Mouse (Mus musculus): ENCODE results near the gene Gm35549. TPM values are rescaled to one million over a fixed set of nuclear protein-coding genes. Genes with fewer than 3 reads are reported as not detected.

Gm35549 gene
- polyA plus RNA-seq, 1 experiment from 2014 or later, result not detected

GRCm38 (mm10) chr9:122826743-122827142 lies 17.1 kb downstream of the Gm35549 start:
- WGBS (ENCODE audit: insufficient replicate concordance), result 66% methylated on average over 4 of the region's 4 CpGs
- Histone ChIP-seq H3K9ac (no peak overlapping the region), H3K4me2 (no peak overlapping the region), H3K36me3 (replicated peaks) (peaks cover 15% of the 10 kb centered on the region), H3K27me3 (no peaks in the 10 kb centered on the region), H3K4me1 (replicated peaks) (no peaks in the 10 kb centered on the region), H3K4me3 (replicated peaks) (no peak overlapping the region), H3K9me3 (replicated peaks) (no peaks in the 10 kb centered on the region), H3K27ac (replicated peaks) (no peak overlapping the region)
- ATAC-seq (ENCODE audit: insufficient read depth), result no peak

GRCm38 (mm10) chr9:122823374-122824017 lies 20.3 kb downstream of the Gm35549 start:
- Histone ChIP-seq H3K36me3 (replicated peaks) (peaks cover 20% of the 10 kb centered on the region), H3K27me3 (no peaks in the 10 kb centered on the region), H3K4me1 (replicated peaks) (no peaks in the 10 kb centered on the region), H3K27ac (replicated peaks) (no peak overlapping the region), H3K9me3 (replicated peaks) (no peaks in the 10 kb centered on the region), H3K9ac (no peak overlapping the region), H3K4me3 (replicated peaks) (no peak overlapping the region), H3K4me2 (no peak overlapping the region)
- WGBS (ENCODE audit: insufficient replicate concordance), result 64% methylated on average over 5 of the region's 5 CpGs
- ATAC-seq (ENCODE audit: insufficient read depth), result no peak

DNA sequence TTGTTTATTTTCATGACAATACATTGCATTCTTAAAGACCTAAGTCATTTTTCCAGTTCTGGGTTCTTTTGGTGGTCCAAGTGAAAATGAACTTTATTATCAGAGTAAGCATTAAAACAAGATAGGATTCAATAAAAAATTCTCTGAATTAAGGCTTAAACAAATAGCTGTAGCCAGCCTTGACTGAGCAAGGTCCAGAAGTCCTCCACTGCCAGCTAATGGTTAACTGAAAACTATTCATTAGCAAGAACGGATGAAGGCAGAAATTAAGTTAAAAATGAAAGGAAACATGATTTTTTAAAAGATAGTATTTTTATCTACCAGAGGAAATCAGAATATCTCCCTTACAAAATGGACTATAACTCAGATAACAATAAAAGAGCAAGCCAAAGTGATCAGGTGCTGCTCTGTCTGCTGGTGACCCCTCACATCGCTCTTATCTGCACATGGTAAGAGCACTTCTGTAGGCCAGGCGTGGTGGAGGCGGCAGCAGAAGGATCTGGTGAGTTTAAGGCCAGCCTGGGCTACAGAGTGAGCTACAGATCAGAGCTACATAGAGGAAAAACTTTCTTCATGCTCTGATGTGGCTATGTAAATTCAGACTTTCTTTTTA lies 28.5 kb downstream of the Gm35549 start:
- Histone ChIP-seq H3K4me3 (replicated peaks) (no peak overlapping the region), H3K4me2 (no peak overlapping the region), H3K9me3 (replicated peaks) (no peaks in the 10 kb centered on the region), H3K9ac (no peak overlapping the region), H3K36me3 (replicated peaks) (peaks cover 3% of the 10 kb centered on the region; the same call in 1 of the 2 replicates), H3K4me1 (replicated peaks) (no peaks in the 10 kb centered on the region), H3K27me3 (no peaks in the 10 kb centered on the region), H3K27ac (replicated peaks) (no peak overlapping the region)
- no peak for ATAC-seq (ENCODE audit: insufficient read depth)
- 40% methylated on average over 4 of the region's 4 CpGs for WGBS (ENCODE audit: insufficient replicate concordance)

DNA sequence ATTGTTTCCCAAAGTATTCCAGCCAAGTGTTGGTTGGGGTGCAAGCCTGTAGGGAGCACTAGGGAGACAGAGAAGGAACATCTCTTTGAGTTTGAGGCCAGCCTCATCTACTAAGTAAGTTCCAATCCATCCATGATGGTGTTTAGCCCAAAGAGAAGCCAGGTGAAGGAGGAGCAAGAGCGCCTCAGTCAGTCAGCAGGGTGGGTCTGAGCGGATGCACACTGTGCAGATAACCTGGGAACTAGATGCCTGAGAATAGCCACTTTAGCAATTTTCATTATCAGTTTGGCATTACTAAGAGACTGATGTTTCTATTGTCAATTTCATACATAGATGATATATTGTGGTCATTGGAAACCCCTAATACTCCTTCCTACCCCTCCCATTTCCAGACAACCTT lies 29.1 kb downstream of the Gm35549 start:
- H3K36me3 ChIP-seq (replicated peaks), result no peaks in the 10 kb centered on the region; the same call in 1 of the 2 replicates
- no peaks in the 10 kb centered on the region for H3K4me1 ChIP-seq (replicated peaks)
- no peak overlapping the region for H3K4me2 ChIP-seq
- H3K27me3 ChIP-seq, result no peaks in the 10 kb centered on the region
- no peak for ATAC-seq (ENCODE audit: insufficient read depth)
- no peak overlapping the region for H3K27ac ChIP-seq (replicated peaks)
- no peak overlapping the region for H3K9ac ChIP-seq
- WGBS (ENCODE audit: insufficient replicate concordance), result 75% methylated on average over 2 of the region's 2 CpGs
- no peaks in the 10 kb centered on the region for H3K9me3 ChIP-seq (replicated peaks)
- no peak overlapping the region for H3K4me3 ChIP-seq (replicated peaks)

DNA sequence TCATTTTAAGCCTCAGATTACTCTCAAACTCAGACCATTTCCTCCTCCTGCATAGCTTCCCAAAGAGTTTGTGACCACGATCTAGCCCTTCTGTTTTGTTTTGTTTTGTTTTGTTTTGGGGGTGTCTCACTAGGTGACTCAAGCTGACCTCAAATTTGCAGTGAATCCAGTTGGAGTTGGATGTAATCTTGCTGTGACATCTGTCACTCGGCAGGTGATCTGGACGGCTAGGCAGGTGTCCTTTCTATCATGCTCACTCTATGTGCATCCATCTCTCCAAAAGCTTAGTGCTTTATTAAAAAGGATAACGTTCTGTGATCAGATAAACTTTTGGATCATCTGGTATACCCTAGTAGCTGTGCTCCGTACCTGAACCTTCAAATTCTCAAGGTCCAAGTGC lies 31.4 kb downstream of the Gm35549 start:
- no peaks in the 10 kb centered on the region for H3K27me3 ChIP-seq
- WGBS (ENCODE audit: insufficient replicate concordance), result 66% methylated on average over 5 of the region's 5 CpGs
- no peak overlapping the region for H3K9ac ChIP-seq
- no peak overlapping the region for H3K4me2 ChIP-seq
- H3K9me3 ChIP-seq (replicated peaks), result no peaks in the 10 kb centered on the region
- no peaks in the 10 kb centered on the region; the same call in 1 of the 2 replicates for H3K36me3 ChIP-seq (replicated peaks)
- no peak for ATAC-seq (ENCODE audit: insufficient read depth)
- H3K4me3 ChIP-seq (replicated peaks), result no peak overlapping the region
- no peak overlapping the region for H3K27ac ChIP-seq (replicated peaks)
- no peaks in the 10 kb centered on the region for H3K4me1 ChIP-seq (replicated peaks)

DNA sequence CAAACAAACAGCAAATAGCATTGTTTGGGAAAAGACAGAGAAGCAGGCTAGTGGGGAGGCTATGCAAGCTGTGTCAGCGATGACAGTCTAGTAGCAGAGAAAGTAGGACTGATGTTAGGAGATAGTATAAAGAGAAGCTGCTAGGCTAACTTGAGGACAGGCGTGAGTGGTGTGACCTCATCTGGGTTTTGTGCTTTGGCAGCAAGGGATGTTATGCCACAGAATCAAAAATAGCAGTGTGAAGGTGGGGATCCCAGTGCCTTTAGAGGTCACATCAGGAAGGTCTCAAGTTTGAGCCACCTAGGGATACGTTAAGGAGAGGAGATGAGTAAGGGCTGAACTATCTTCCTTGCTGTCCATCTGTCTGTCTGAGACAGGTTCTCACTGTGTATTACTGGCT lies 33.6 kb downstream of the Gm35549 start:
- Histone ChIP-seq H3K36me3 (replicated peaks) (no peaks in the 10 kb centered on the region), H3K9me3 (replicated peaks) (no peaks in the 10 kb centered on the region), H3K27me3 (no peaks in the 10 kb centered on the region), H3K27ac (replicated peaks) (no peak overlapping the region), H3K4me3 (replicated peaks) (no peak overlapping the region), H3K9ac (no peak overlapping the region), H3K4me1 (replicated peaks) (peaks cover 5% of the 10 kb centered on the region), H3K4me2 (no peak overlapping the region)
- ATAC-seq (ENCODE audit: insufficient read depth), result no peak
- WGBS (ENCODE audit: insufficient replicate concordance), result 71% methylated on average over 3 of the region's 3 CpGs

DNA sequence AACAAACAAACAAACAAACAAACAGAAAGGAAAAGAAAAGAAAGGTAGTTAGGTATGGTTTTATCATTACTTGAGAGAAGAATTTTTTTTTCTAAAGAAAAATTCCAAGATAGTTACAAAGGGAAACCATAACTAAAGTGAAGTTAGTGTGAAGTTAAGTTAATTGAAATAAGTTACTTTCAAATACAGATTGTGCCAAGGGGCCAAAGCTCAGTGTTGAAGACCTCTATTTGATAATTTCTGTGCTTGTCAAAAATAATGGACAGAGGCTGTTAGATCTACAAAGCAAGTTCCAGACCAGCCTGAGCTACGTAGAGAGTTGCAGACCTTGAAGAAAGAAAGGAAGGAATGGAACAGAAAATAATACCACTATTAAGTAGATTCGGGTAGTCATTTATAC lies 36.6 kb downstream of the Gm35549 start:
- H3K4me3 ChIP-seq (replicated peaks), result no peak overlapping the region
- no peaks in the 10 kb centered on the region for H3K36me3 ChIP-seq (replicated peaks)
- no peaks in the 10 kb centered on the region for H3K9me3 ChIP-seq (replicated peaks)
- H3K4me1 ChIP-seq (replicated peaks), result peaks cover 5% of the 10 kb centered on the region
- H3K27ac ChIP-seq (replicated peaks), result no peak overlapping the region
- no peak overlapping the region for H3K4me2 ChIP-seq
- 65% methylated on average over 2 of the region's 2 CpGs for WGBS (ENCODE audit: insufficient replicate concordance)
- no peaks in the 10 kb centered on the region for H3K27me3 ChIP-seq
- H3K9ac ChIP-seq, result no peak overlapping the region
- no peak for ATAC-seq (ENCODE audit: insufficient read depth)

- Histone ChIP-seq H3K27me3 (no peaks in the 10 kb centered on the region), H3K4me3 (replicated peaks) (peak overlapping the region; percentile 66), H3K9me3 (replicated peaks) (no peaks in the 10 kb centered on the region), H3K4me2 (peak overlapping the region; percentile 88), H3K9ac (peak overlapping the region; percentile 65), H3K4me1 (replicated peaks) (peaks cover 5% of the 10 kb centered on the region), H3K27ac (replicated peaks) (peak overlapping the region; percentile 70), H3K36me3 (replicated peaks) (no peaks in the 10 kb centered on the region)
- ATAC-seq (ENCODE audit: insufficient read depth), result no peak
- 16% methylated on average over 10 of the region's 10 CpGs for WGBS (ENCODE audit: insufficient replicate concordance)
Measured at GRCm38 (mm10) chr9:122805845-122806341, 37.9 kb downstream of the Gm35549 start.

GRCm38 (mm10) chr9:122805053-122805844 lies 38.6 kb downstream of the Gm35549 start, which contains the start of gene Tcaim:
TSS of gene Tcaim (plus strand) at chr9:122805539.
- peak; percentile 93 for ATAC-seq (ENCODE audit: insufficient read depth)
- H3K27ac ChIP-seq (replicated peaks), result peak within 1 kb of the TSS; percentile 70
- H3K4me3 ChIP-seq (replicated peaks), result peak within 1 kb of the TSS; percentile 66
- 8% methylated on average over 42 of the region's 42 CpGs for WGBS (ENCODE audit: insufficient replicate concordance)
- peaks cover 5% of the 10 kb centered on the region for H3K4me1 ChIP-seq (replicated peaks)
- H3K36me3 ChIP-seq (replicated peaks), result no peaks in the 10 kb centered on the region
- no peaks in the 10 kb centered on the region for H3K9me3 ChIP-seq (replicated peaks)
- H3K27me3 ChIP-seq, result no peaks in the 10 kb centered on the region
- peak within 1 kb of the TSS; percentile 88 for H3K4me2 ChIP-seq
- peak within 1 kb of the TSS; percentile 65 for H3K9ac ChIP-seq

DNA sequence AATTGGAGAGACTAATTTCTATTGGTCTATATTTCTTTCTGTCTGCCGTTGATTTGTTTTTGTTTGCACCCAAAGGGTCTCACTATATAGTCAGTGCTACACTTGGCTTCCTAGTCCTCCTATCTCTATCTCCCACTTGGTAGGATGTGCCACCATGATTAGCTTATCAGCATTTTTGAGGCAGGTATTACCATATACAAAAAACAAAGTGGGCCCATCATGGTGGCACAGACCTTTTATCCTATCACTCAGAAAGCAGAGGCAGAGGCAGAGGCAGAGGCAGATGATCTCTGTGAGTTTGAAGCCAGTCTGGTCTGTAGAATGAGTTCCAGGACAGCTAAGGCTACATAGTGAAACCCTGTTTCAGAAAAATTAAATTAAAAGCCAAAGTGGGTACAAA lies 57.3 kb downstream of the Gm35549 start:
- 55% methylated on average over 1 of the region's 1 CpGs for WGBS (ENCODE audit: insufficient replicate concordance)
- Histone ChIP-seq H3K4me2 (no peak overlapping the region), H3K27ac (replicated peaks) (no peak overlapping the region), H3K4me3 (replicated peaks) (no peak overlapping the region), H3K9ac (no peak overlapping the region), H3K27me3 (no peaks in the 10 kb centered on the region), H3K4me1 (replicated peaks) (no peaks in the 10 kb centered on the region), H3K36me3 (replicated peaks) (no peaks in the 10 kb centered on the region), H3K9me3 (replicated peaks) (no peaks in the 10 kb centered on the region)
- peak; percentile 28; the same call in 1 of the 2 replicates for ATAC-seq (ENCODE audit: insufficient read depth)

GRCm38 (mm10) chr9:122785231-122785630 lies 58.6 kb downstream of the Gm35549 start:
- no peaks in the 10 kb centered on the region for H3K36me3 ChIP-seq (replicated peaks)
- ATAC-seq (ENCODE audit: insufficient read depth), result no peak
- H3K4me2 ChIP-seq, result no peak overlapping the region
- H3K9me3 ChIP-seq (replicated peaks), result no peaks in the 10 kb centered on the region
- no peaks in the 10 kb centered on the region for H3K27me3 ChIP-seq
- WGBS (ENCODE audit: insufficient replicate concordance), result 53% methylated on average over 5 of the region's 5 CpGs
- no peak overlapping the region for H3K27ac ChIP-seq (replicated peaks)
- no peak overlapping the region for H3K9ac ChIP-seq
- H3K4me3 ChIP-seq (replicated peaks), result no peak overlapping the region
- H3K4me1 ChIP-seq (replicated peaks), result no peaks in the 10 kb centered on the region

All from liver, embryonic 15.5 days (tissue).